Mouse (Mus musculus): ENCODE data around the gene Dis3l. TPM values are rescaled to one million over a fixed set of nuclear protein-coding genes. Genes with fewer than 3 reads are reported as not detected.
"Not testable (repeated sequence)": the region's sequence is repeated elsewhere in the genome, so short reads cannot be mapped to it uniquely, and the experiment has no call there.

Dis3l gene
- polyA plus RNA-seq, 1 experiment from 2014 or later = 20.3 TPM

DNA sequence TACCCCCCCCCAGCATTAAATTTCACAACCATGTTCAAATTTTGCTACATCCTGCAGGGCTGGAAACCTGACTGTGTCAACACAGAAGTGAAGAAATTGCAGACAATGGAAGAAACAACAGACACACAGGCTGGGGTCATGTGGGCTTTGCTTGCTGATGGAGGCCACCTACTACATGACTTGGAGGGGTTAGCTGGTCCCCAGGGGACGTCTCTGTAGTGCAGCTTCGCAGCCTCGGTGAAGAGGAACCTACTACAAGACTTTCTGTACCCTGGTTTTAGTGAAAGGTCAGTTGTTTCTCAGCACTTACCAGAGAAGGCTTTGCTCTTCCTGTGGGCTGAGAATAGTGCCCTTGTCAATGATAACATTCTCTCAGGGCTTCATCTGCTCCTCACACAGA, 69.8 kb downstream of the Dis3l start:
- Histone ChIP-seq H3K4me2 (ENCODE audit: low read depth, low read length) (no peak overlapping the region), H3K27me3 (replicated peaks; ENCODE audit: control insufficient read depth, insufficient read depth, low read length) (no peaks in the 10 kb centered on the region), H3K36me3 (ENCODE audit: control insufficient read depth, insufficient read depth, low read length) (no peaks in the 10 kb centered on the region), H3K4me3 (ENCODE audit: low read length) (no peak overlapping the region), H3K9ac (ENCODE audit: low read depth, low read length) (no peak overlapping the region), H3K4me1 (ENCODE audit: control insufficient read depth, insufficient read depth, low read length) (no peaks in the 10 kb centered on the region), H3K9me3 (ENCODE audit: control insufficient read depth, low read length) (no peaks in the 10 kb centered on the region), H3K27ac (ENCODE audit: low read length) (no peak overlapping the region)
- WGBS = 61% methylated on average over 3 of the region's 3 CpGs
- ATAC-seq = no peak

DNA sequence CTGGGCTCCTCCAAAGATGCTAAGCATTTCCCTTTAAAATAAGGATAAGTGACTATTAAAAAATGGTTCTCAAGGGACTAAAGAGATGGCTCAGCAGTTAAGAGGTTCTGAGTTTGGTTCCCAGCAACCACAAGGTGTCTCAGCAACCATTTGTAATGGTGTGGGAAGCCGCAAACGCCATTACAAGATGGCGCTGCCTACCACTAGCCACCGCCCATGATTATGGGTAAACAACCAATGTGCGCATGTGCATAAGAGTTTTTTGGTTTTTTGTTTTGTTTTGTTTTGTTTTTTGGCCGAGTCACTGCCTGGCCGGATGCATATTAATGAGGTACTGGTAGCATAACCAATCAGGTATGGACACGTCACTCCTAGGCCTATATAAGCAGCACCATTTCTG, 72.3 kb downstream of the Dis3l start:
- H3K27ac ChIP-seq (ENCODE audit: low read length); H3K4me2 ChIP-seq (ENCODE audit: low read depth, low read length); ATAC-seq; H3K36me3 ChIP-seq (ENCODE audit: control insufficient read depth, insufficient read depth, low read length); H3K9me3 ChIP-seq (ENCODE audit: control insufficient read depth, low read length); H3K4me3 ChIP-seq (ENCODE audit: low read length); H3K9ac ChIP-seq (ENCODE audit: low read depth, low read length); H3K27me3 ChIP-seq (replicated peaks; ENCODE audit: control insufficient read depth, insufficient read depth, low read length); H3K4me1 ChIP-seq (ENCODE audit: control insufficient read depth, insufficient read depth, low read length): not testable (repeated sequence)
- 93% methylated on average over 8 of the region's 8 CpGs for WGBS

DNA sequence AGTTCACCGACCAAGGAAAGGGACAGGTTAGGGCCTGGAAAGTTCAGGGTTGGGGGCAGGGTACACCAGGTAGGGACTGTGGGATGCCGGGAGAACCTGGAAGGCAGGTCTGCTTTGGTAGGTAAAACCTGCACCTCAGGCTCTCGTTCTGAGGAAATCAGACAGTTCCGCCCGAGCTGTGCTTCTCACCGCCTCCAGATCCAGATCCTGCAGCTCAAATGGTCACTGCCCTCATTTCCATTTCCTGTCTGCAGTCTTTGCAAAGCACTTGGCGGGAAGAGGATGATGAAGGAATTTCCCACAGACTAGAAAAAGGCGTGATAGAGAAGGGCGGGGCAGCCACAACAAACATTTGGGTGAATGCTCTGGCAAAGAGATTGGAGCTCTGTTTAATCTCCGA, 72.9 kb downstream of the Dis3l start:
- Histone ChIP-seq H3K27ac (ENCODE audit: low read length) (no peak overlapping the region), H3K36me3 (ENCODE audit: control insufficient read depth, insufficient read depth, low read length) (no peaks in the 10 kb centered on the region), H3K27me3 (replicated peaks; ENCODE audit: control insufficient read depth, insufficient read depth, low read length) (no peaks in the 10 kb centered on the region), H3K4me2 (ENCODE audit: low read depth, low read length) (no peak overlapping the region), H3K4me1 (ENCODE audit: control insufficient read depth, insufficient read depth, low read length) (no peaks in the 10 kb centered on the region), H3K9me3 (ENCODE audit: control insufficient read depth, low read length) (no peaks in the 10 kb centered on the region), H3K4me3 (ENCODE audit: low read length) (no peak overlapping the region), H3K9ac (ENCODE audit: low read depth, low read length) (no peak overlapping the region)
- 78% methylated on average over 10 of the region's 10 CpGs for WGBS
- ATAC-seq = no peak

DNA sequence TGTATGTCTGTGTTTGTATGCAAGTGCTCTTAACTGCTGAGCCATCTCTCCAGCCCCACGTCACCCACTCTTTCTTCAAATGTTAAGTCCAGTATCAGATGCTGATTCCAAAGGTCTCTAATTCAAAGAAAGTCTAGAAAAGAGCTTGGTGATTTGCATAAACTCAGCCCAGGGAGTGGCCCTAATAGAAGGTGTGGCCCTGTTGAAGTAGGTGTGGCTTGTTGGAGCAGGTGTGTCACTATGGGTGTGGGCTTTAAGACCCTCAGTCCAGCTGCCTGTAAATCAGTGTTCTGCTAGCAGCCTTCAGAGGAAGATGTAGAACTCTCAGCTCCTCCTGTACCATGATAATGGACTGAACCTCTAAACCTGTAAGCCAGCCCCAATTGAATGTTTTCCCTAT, 73.9 kb downstream of the Dis3l start:
- no peak overlapping the region for H3K4me2 ChIP-seq (ENCODE audit: low read depth, low read length)
- H3K27me3 ChIP-seq (replicated peaks; ENCODE audit: control insufficient read depth, insufficient read depth, low read length) = no peaks in the 10 kb centered on the region
- ATAC-seq = no peak
- H3K4me3 ChIP-seq (ENCODE audit: low read length) = no peak overlapping the region
- H3K9me3 ChIP-seq (ENCODE audit: control insufficient read depth, low read length) = no peaks in the 10 kb centered on the region
- H3K36me3 ChIP-seq (ENCODE audit: control insufficient read depth, insufficient read depth, low read length) = no peaks in the 10 kb centered on the region
- H3K27ac ChIP-seq (ENCODE audit: low read length) = no peak overlapping the region
- H3K4me1 ChIP-seq (ENCODE audit: control insufficient read depth, insufficient read depth, low read length) = no peaks in the 10 kb centered on the region
- 67% methylated on average over 1 of the region's 1 CpGs for WGBS
- H3K9ac ChIP-seq (ENCODE audit: low read depth, low read length) = no peak overlapping the region

- Histone ChIP-seq H3K27me3 (replicated peaks; ENCODE audit: control insufficient read depth, insufficient read depth, low read length) (no peaks in the 10 kb centered on the region), H3K4me1 (ENCODE audit: control insufficient read depth, insufficient read depth, low read length) (no peaks in the 10 kb centered on the region), H3K9me3 (ENCODE audit: control insufficient read depth, low read length) (no peaks in the 10 kb centered on the region), H3K36me3 (ENCODE audit: control insufficient read depth, insufficient read depth, low read length) (no peaks in the 10 kb centered on the region), H3K9ac (ENCODE audit: low read depth, low read length) (no peak overlapping the region), H3K4me2 (ENCODE audit: low read depth, low read length) (no peak overlapping the region), H3K4me3 (ENCODE audit: low read length) (no peak overlapping the region), H3K27ac (ENCODE audit: low read length) (no peak overlapping the region)
- WGBS = 49% methylated on average over 1 of the region's 1 CpGs
- no peak for ATAC-seq
Measured at GRCm38 (mm10) chr9:64264813-64265212, 76.3 kb downstream of the Dis3l start.

DNA sequence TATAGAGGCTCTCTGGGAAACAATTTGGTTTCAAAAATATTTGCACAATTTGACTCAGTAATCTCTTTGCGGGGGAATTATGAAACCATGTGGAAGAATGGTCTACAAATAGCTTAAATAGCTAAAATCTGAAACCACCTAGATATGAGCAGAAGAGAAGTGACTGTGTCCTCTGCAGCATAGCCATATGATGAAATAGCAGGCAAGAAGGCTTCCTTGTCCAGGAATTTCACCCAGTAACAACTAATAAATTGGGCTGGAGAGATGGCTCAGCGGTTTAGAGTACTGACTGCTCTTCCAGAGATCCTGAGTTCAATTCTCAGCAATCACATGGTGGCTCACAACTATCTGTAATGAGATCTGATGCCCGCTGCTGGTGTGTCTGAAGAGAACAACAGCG, 80.1 kb downstream of the Dis3l start:
- H3K36me3 ChIP-seq (ENCODE audit: control insufficient read depth, insufficient read depth, low read length) = no peaks in the 10 kb centered on the region
- no peak overlapping the region for H3K27ac ChIP-seq (ENCODE audit: low read length)
- no peaks in the 10 kb centered on the region for H3K9me3 ChIP-seq (ENCODE audit: control insufficient read depth, low read length)
- H3K9ac ChIP-seq (ENCODE audit: low read depth, low read length) = no peak overlapping the region
- no peak overlapping the region for H3K4me3 ChIP-seq (ENCODE audit: low read length)
- H3K4me1 ChIP-seq (ENCODE audit: control insufficient read depth, insufficient read depth, low read length) = no peaks in the 10 kb centered on the region
- no peak for ATAC-seq
- no peak overlapping the region for H3K4me2 ChIP-seq (ENCODE audit: low read depth, low read length)
- H3K27me3 ChIP-seq (replicated peaks; ENCODE audit: control insufficient read depth, insufficient read depth, low read length) = no peaks in the 10 kb centered on the region
- WGBS = 80% methylated on average over 4 of the region's 4 CpGs

GRCm38 (mm10) chr9:64259906-64260305, 81.2 kb downstream of the Dis3l start:
- 83% methylated on average over 5 of the region's 5 CpGs for whole genome bisulfite sequencing
- Histone ChIP-seq H3K4me1 (ENCODE audit: control insufficient read depth, insufficient read depth, low read length) (no peaks in the 10 kb centered on the region), H3K27ac (ENCODE audit: low read length) (no peak overlapping the region), H3K4me3 (ENCODE audit: low read length) (no peak overlapping the region), H3K9me3 (ENCODE audit: control insufficient read depth, low read length) (no peaks in the 10 kb centered on the region), H3K4me2 (ENCODE audit: low read depth, low read length) (no peak overlapping the region), H3K9ac (ENCODE audit: low read depth, low read length) (no peak overlapping the region), H3K27me3 (replicated peaks; ENCODE audit: control insufficient read depth, insufficient read depth, low read length) (no peaks in the 10 kb centered on the region), H3K36me3 (ENCODE audit: control insufficient read depth, insufficient read depth, low read length) (no peaks in the 10 kb centered on the region)
- ATAC-seq = no peak

Other genes starting within 250 kb of the Dis3l start
- 0.15 and 0.40 TPM in 2 replicates for gene Lctl, start 224.1 kb downstream of the Dis3l start, polyA plus RNA-seq (2015; fragmentation: Nextera tagmentation; extraction: Ambion mirVana)
- gene Zwilch, start 168.2 kb downstream of the Dis3l start, polyA plus RNA-seq (2015; fragmentation: Nextera tagmentation; extraction: Ambion mirVana) = 17.3 and 22.0 TPM in 2 replicates
- gene Rpl4, start 167.9 kb downstream of the Dis3l start, polyA plus RNA-seq (2015; fragmentation: Nextera tagmentation; extraction: Ambion mirVana) = 1,062 and 1,181 TPM in 2 replicates
- 36.2 and 36.5 TPM in 2 replicates for gene Snapc5, start 162.0 kb downstream of the Dis3l start, polyA plus RNA-seq (2015; fragmentation: Nextera tagmentation; extraction: Ambion mirVana)
- gene Uchl4, start 106.1 kb downstream of the Dis3l start, polyA plus RNA-seq (2015; fragmentation: Nextera tagmentation; extraction: Ambion mirVana) = 1.8 and 2.4 TPM in 2 replicates
- 97.4 and 104 TPM in 2 replicates for gene Map2k1, start 87.7 kb downstream of the Dis3l start, polyA plus RNA-seq (2015; fragmentation: Nextera tagmentation; extraction: Ambion mirVana)
- 129 and 142 TPM in 2 replicates for gene Tipin, start 59.7 kb downstream of the Dis3l start, polyA plus RNA-seq (2015; fragmentation: Nextera tagmentation; extraction: Ambion mirVana)
- gene Megf11, start 44.3 kb upstream of the Dis3l start, polyA plus RNA-seq (2015; fragmentation: Nextera tagmentation; extraction: Ambion mirVana) = 0.71 and 0.76 TPM in 2 replicates